Mouse (Mus musculus) hindbrain, embryonic 10.5 days (tissue): Measurements from ENCODE around the gene Mag. TPM values are rescaled to one million over a fixed set of nuclear protein-coding genes. Genes with fewer than 3 reads are reported as not detected.

ENCODE experiments used
- DNase-seq: peaks from one replicate; pipeline ENCODE4 v3.0.0-alpha.2; 2017; ENCODE audit warnings: low spot score
- H3K27ac ChIP-seq: fragments of 300-500 bp; sonication (generic); 2 replicates; pipeline ENCODE4 v1.5.1; 2016; ENCODE audit warnings: mild to moderate bottlenecking, moderate library complexity
- H3K27me3 ChIP-seq: fragments of 300-500 bp; sonication (generic); 2 replicates; pipeline ENCODE4 v1.6.1; 2016; ENCODE audit warnings: mild to moderate bottlenecking; ENCODE audit not compliant: poor library complexity, insufficient read depth, severe bottlenecking
- H3K36me3 ChIP-seq: fragments of 300-500 bp; sonication (generic); 2 replicates; pipeline ENCODE4 v1.6.1; 2016; ENCODE audit warnings: mild to moderate bottlenecking, moderate library complexity
- H3K4me1 ChIP-seq: fragments of 300-500 bp; sonication (generic); replicated peaks from 2 replicates; pipeline ENCODE4 v1.6.1; 2016; ENCODE audit warnings: mild to moderate bottlenecking
- H3K4me3 ChIP-seq: fragments of 300-500 bp; sonication (generic); 2 replicates; pipeline ENCODE4 v1.5.1; 2016; ENCODE audit warnings: mild to moderate bottlenecking, moderate library complexity
- H3K9me3 ChIP-seq: fragments of 300-500 bp; sonication (generic); 2 replicates; pipeline ENCODE4 v1.6.1; 2016; ENCODE audit warnings: mild to moderate bottlenecking, moderate library complexity
- WGBS: fragments of 180-500 bp; shearing (Covaris S2); methylation state at CpG from one replicate; pipeline ENCODE4 v1.1.7; 2016; 5-methylcytosine and 5-hydroxymethylcytosine counted together
- polyA plus RNA-seq: library from polyadenylated mRNA; unstranded; fragments of >200 nt; fragmentation: Nextera tagmentation; extraction: Ambion mirVana; gene quantifications from 2 replicates; pipeline ENCODE4 v1.2.1, GENCODE M21; 2016

Mag gene
- polyA plus RNA-seq, 1 experiment from 2014 or later = 0.61 TPM

- no peak overlapping the region for H3K27ac ChIP-seq
- no peak overlapping the region for H3K4me3 ChIP-seq
- no peaks in the 10 kb centered on the region for H3K36me3 ChIP-seq
- 89% methylated on average over 4 of the region's 4 CpGs for WGBS
- H3K4me1 ChIP-seq = no peaks in the 10 kb centered on the region
- DNase-seq = no peak
- H3K9me3 ChIP-seq = 0 out of 2 replicates have a peak, but pooled peaks cover 4% of the 10 kb centered on the region
- no peaks in the 10 kb centered on the region for H3K27me3 ChIP-seq
Observed at GRCm38 (mm10) chr7:30886852-30887251, 27.8 kb downstream of the Mag start.

- Histone ChIP-seq H3K4me1 (no peaks in the 10 kb centered on the region), H3K27me3 (no peaks in the 10 kb centered on the region), H3K36me3 (no peaks in the 10 kb centered on the region), H3K4me3 (no peak overlapping the region), H3K9me3 (0 out of 2 replicates have a peak, but pooled peaks cover 4% of the 10 kb centered on the region), H3K27ac (no peak overlapping the region)
- DNase-seq = no peak
Observed at GRCm38 (mm10) chr7:30884047-30884446, 30.6 kb downstream of the Mag start.

- H3K27ac ChIP-seq = no peak overlapping the region
- H3K36me3 ChIP-seq = no peaks in the 10 kb centered on the region
- 0 out of 2 replicates have a peak, but pooled peaks cover 4% of the 10 kb centered on the region for H3K9me3 ChIP-seq
- no peaks in the 10 kb centered on the region for H3K27me3 ChIP-seq
- H3K4me3 ChIP-seq = no peak overlapping the region
- no peaks in the 10 kb centered on the region for H3K4me1 ChIP-seq
- WGBS = 88% methylated on average over 3 of the region's 3 CpGs
- DNase-seq = no peak
Observed at GRCm38 (mm10) chr7:30881367-30881766, 33.3 kb downstream of the Mag start.

GRCm38 (mm10) chr7:30880176-30880575, 34.5 kb downstream of the Mag start, which contains the start of gene Cd22:
Cd22 (minus strand) TSS chr7:30880342.
- H3K27ac ChIP-seq = no peak within 1 kb of the TSS
- WGBS = 76% methylated on average over 7 of the region's 7 CpGs

GRCm38 (mm10) chr7:30878950-30879349, 35.7 kb downstream of the Mag start:
- Histone ChIP-seq H3K4me1 (no peaks in the 10 kb centered on the region), H3K27me3 (no peaks in the 10 kb centered on the region), H3K36me3 (no peaks in the 10 kb centered on the region), H3K9me3 (0 out of 2 replicates have a peak, but pooled peaks cover 4% of the 10 kb centered on the region), H3K4me3 (no peak overlapping the region), H3K27ac (no peak overlapping the region)
- WGBS = 83% methylated on average over 6 of the region's 6 CpGs
- no peak for DNase-seq

More at GRCm38 (mm10) chr7:30880176-30880575, 34.5 kb downstream of the Mag start, which contains the start of gene Cd22:
- no peaks in the 10 kb centered on the region for H3K36me3 ChIP-seq
- H3K27me3 ChIP-seq = no peaks in the 10 kb centered on the region
- DNase-seq = no peak
- H3K9me3 ChIP-seq = 0 out of 2 replicates have a peak, but pooled peaks cover 4% of the 10 kb centered on the region
- H3K4me1 ChIP-seq = no peaks in the 10 kb centered on the region
- no peak within 1 kb of the TSS for H3K4me3 ChIP-seq

GRCm38 (mm10) chr7:30873083-30873482, 41.6 kb downstream of the Mag start:
- Histone ChIP-seq H3K4me1 (no peaks in the 10 kb centered on the region), H3K36me3 (no peaks in the 10 kb centered on the region), H3K9me3 (no peaks in the 10 kb centered on the region), H3K4me3 (0 out of 2 replicates have a peak overlapping the region, but pooled peaks have one; percentile 23), H3K27ac (no peak overlapping the region), H3K27me3 (peaks cover 7% of the 10 kb centered on the region)
- 23% methylated on average over 15 of the region's 15 CpGs for WGBS
- DNase-seq = peak; percentile 73

- H3K4me1 ChIP-seq = peaks cover 18% of the 10 kb centered on the region; the same call in 1 of the 2 replicates
- no peak overlapping the region for H3K27ac ChIP-seq
- no peaks in the 10 kb centered on the region for H3K36me3 ChIP-seq
- H3K9me3 ChIP-seq = no peaks in the 10 kb centered on the region
- DNase-seq = no peak
- 74% methylated on average over 8 of the region's 8 CpGs for WGBS
- no peak overlapping the region for H3K4me3 ChIP-seq
- H3K27me3 ChIP-seq = no peaks in the 10 kb centered on the region
Observed at GRCm38 (mm10) chr7:30863386-30863785, 51.3 kb downstream of the Mag start.

GRCm38 (mm10) chr7:30861464-30861863, 53.2 kb downstream of the Mag start, which contains the start of gene Ffar1:
Ffar1 (minus strand) TSS chr7:30861564.
- WGBS = 86% methylated on average over 12 of the region's 12 CpGs
- Histone ChIP-seq H3K9me3 (no peaks in the 10 kb centered on the region), H3K4me3 (no peak within 1 kb of the TSS), H3K4me1 (peaks cover 11% of the 10 kb centered on the region; the same call in 1 of the 2 replicates), H3K27me3 (no peaks in the 10 kb centered on the region), H3K36me3 (no peaks in the 10 kb centered on the region), H3K27ac (no peak within 1 kb of the TSS)
- no peak for DNase-seq

GRCm38 (mm10) chr7:30859635-30860402, 54.9 kb downstream of the Mag start:
- Histone ChIP-seq H3K9me3 (no peaks in the 10 kb centered on the region), H3K4me1 (peaks cover 11% of the 10 kb centered on the region; the same call in 1 of the 2 replicates), H3K27me3 (no peaks in the 10 kb centered on the region), H3K27ac (no peak overlapping the region; the same call in 1 of the 2 replicates), H3K4me3 (peak overlapping the region; percentile 44), H3K36me3 (no peaks in the 10 kb centered on the region)
- WGBS = 14% methylated on average over 14 of the region's 16 CpGs
- peak; percentile 74 for DNase-seq

GRCm38 (mm10) chr7:30859290-30859634, 55.4 kb downstream of the Mag start:
- H3K27ac ChIP-seq = no peak overlapping the region
- H3K27me3 ChIP-seq = no peaks in the 10 kb centered on the region
- DNase-seq = peak; percentile 69
- no peaks in the 10 kb centered on the region for H3K9me3 ChIP-seq
- peaks cover 11% of the 10 kb centered on the region; the same call in 1 of the 2 replicates for H3K4me1 ChIP-seq
- H3K4me3 ChIP-seq = no peak overlapping the region
- no peaks in the 10 kb centered on the region for H3K36me3 ChIP-seq

- Histone ChIP-seq H3K9me3 (no peaks in the 10 kb centered on the region), H3K27ac (no peak overlapping the region), H3K36me3 (no peaks in the 10 kb centered on the region), H3K4me1 (peaks cover 11% of the 10 kb centered on the region; the same call in 1 of the 2 replicates), H3K27me3 (no peaks in the 10 kb centered on the region), H3K4me3 (no peak overlapping the region)
- 81% methylated on average over 1 of the region's 1 CpGs for WGBS
- no peak for DNase-seq
Observed at GRCm38 (mm10) chr7:30857746-30858145, 56.9 kb downstream of the Mag start.

- 85% methylated on average over 6 of the region's 6 CpGs for WGBS
- Histone ChIP-seq H3K4me1 (peaks cover 11% of the 10 kb centered on the region; the same call in 1 of the 2 replicates), H3K36me3 (no peaks in the 10 kb centered on the region), H3K27ac (no peak within 1 kb of the TSS), H3K27me3 (no peaks in the 10 kb centered on the region), H3K9me3 (no peaks in the 10 kb centered on the region), H3K4me3 (no peak within 1 kb of the TSS)
- no peak for DNase-seq
Observed at GRCm38 (mm10) chr7:30856078-30856477, 58.6 kb downstream of the Mag start, which contains the start of gene Ffar3. Ffar3 (minus strand) TSS chr7:30856178.

GRCm38 (mm10) chr7:30851421-30851820, 63.3 kb downstream of the Mag start:
- H3K4me3 ChIP-seq = no peak overlapping the region
- H3K36me3 ChIP-seq = no peaks in the 10 kb centered on the region
- no peaks in the 10 kb centered on the region for H3K4me1 ChIP-seq
- no peaks in the 10 kb centered on the region for H3K9me3 ChIP-seq
- DNase-seq = no peak
- no peaks in the 10 kb centered on the region for H3K27me3 ChIP-seq
- H3K27ac ChIP-seq = no peak overlapping the region
- WGBS = 89% methylated on average over 1 of the region's 1 CpGs
